Mouse (Mus musculus): ENCODE results near the gene Ppid. TPM values are rescaled to one million over a fixed set of nuclear protein-coding genes. Genes with fewer than 3 reads are reported as not detected.

The Ppid gene
- polyA plus RNA-seq, 1 experiment from 2014 or later: 201 TPM

DNA sequence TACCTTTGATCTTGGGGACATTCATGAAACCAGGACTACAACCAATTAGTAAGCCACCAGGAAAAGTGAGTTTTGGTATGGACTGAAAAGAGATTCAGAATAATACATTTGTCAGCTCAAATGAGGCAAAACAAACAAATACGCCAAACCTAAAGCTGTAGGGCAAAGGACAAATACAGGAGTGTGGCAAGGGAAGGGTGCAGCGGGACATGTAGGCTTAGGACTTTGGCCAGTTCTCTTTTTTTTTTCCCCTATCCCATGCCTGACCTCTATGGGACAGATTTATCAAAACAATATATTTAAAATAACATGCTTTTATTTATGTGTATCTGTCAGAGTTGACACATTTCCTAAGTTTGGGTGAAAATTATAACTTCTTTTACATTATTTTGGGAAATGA, 18.7 kb downstream of the Ppid start:
- Histone ChIP-seq H3K9me3 (ENCODE audit: control insufficient read depth, low read length) (no peaks in the 10 kb centered on the region), H3K4me3 (ENCODE audit: low read depth, low read length) (no peak overlapping the region), H3K27me3 (ENCODE audit: control insufficient read depth, insufficient read depth, low read length) (no peaks in the 10 kb centered on the region), H3K27ac (ENCODE audit: low read depth, low read length) (no peak overlapping the region), H3K9ac (ENCODE audit: low read length) (no peak overlapping the region), H3K36me3 (ENCODE audit: control insufficient read depth, insufficient read depth, low read length) (peaks cover 7% of the 10 kb centered on the region), H3K4me2 (ENCODE audit: low read depth, low read length, severe bottlenecking) (no peak overlapping the region), H3K4me1 (replicated peaks; ENCODE audit: control insufficient read depth, insufficient read depth, low read length) (no peaks in the 10 kb centered on the region)
- no peak for DNase-seq (ENCODE audit: low spot score)
- WGBS: 93% methylated on average over 2 of the region's 2 CpGs
- ATAC-seq (replicated peaks; ENCODE audit: low FRiP score): no peak

DNA sequence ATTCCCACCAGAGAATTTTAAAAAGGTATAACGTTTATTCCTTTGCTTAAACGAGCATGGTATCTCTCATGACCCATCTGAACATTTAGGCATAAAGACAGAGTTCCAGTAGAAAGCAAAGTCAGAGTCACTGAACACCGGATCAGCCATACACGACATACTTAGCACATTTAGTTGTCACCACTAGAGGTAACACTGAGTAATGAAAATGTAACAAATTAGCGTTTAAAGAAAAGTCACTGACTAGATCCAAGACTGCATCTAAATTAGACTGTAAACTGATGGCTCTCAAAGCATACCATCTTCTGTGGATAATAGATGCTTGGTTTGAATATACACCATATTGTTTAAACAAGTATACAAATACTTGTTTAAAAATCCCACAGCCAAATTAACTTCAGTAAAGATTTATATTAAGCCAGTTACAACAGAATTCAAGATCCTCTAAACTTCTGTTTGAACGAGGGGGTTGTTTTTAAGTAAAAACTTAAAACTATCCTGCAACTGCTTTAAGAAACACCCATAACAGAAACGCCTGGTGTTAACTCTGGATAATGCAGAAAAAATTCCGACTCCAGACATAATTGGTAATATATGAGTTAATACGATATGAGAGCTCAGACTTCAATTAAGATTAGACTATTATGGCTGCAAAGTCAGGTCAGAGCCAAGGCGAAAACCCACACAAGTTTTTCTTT, 36.5 kb downstream of the Ppid start:
- Histone ChIP-seq H3K36me3 (ENCODE audit: control insufficient read depth, insufficient read depth, low read length) (peaks cover 10% of the 10 kb centered on the region), H3K9me3 (ENCODE audit: control insufficient read depth, low read length) (no peaks in the 10 kb centered on the region; the same call in 1 of the 2 replicates), H3K4me1 (replicated peaks; ENCODE audit: control insufficient read depth, insufficient read depth, low read length) (peaks cover 2% of the 10 kb centered on the region; the same call in 1 of the 2 replicates), H3K27ac (ENCODE audit: low read depth, low read length) (no peak overlapping the region), H3K9ac (ENCODE audit: low read length) (peak overlapping the region; percentile 61), H3K4me2 (ENCODE audit: low read depth, low read length, severe bottlenecking) (peak overlapping the region; percentile 78), H3K4me3 (ENCODE audit: low read depth, low read length) (peak overlapping the region; percentile 74), H3K27me3 (ENCODE audit: control insufficient read depth, insufficient read depth, low read length) (no peaks in the 10 kb centered on the region)
- 41% methylated on average over 10 of the region's 10 CpGs for WGBS
- no peak for DNase-seq (ENCODE audit: low spot score)
- ATAC-seq (replicated peaks; ENCODE audit: low FRiP score): no peak

DNA sequence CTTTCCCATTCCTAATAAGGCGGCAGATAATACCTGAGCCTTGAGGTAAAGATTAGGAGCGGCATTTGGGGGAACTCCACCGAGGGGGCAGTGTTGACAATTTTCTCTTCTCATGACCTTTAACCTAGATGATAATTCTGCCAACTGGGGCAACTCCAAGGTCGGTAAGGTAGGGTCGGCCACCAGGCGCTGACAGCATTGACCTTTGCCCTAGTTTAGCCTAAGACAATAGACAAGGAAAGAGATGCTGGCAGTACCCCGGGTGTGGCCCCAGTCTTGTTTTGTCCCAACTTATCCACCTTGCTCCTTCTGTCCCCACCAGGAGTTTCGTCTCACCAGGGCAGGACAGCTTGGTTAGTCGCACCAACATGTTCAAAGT, 37.0 kb downstream of the Ppid start:
- Histone ChIP-seq H3K27ac (ENCODE audit: low read depth, low read length) (no peak overlapping the region), H3K36me3 (ENCODE audit: control insufficient read depth, insufficient read depth, low read length) (peaks cover 13% of the 10 kb centered on the region)

DNA sequence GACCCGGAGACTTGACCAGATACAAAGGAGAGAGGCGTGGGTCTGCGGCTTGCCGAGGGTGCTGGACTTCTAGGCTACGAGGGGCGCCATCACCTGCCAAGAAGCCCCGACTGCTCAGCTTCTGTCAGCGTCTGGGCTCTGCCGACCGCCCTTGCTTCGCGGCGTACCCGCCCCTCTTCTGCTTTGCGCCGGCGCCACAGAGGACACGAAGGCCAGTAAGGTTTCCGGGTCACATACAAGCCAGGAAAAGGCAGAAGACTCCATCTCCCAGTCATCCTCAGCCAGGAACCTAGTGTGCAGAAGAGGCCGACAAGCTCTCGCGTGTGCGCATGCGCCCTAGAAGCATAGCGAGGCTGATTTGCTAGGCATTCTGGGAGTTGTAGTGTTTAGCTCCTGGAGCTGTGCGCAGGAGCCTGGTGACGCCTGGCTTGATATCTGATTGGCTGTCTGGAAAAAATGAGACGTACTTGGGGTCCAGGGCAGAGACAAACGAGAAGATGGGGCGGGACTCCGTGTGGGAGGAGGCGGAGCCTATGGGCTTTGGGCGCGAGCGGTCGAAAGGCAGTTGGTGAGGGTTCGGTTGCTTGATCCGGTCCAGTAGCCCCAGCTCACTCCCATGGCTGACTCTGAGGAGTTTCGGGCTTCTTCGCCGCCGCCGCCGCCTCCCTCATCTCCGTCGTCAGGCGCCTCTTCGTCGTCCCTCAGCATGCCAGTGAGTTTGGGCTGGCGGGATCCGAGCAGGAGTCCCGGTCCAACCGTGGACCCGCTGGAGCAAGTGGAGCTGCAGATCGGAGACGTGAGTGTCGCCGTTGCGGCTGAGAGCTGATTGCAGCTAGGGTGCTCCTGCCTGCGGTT, 37.6 kb downstream of the Ppid start, which contains the start of gene 4930579G24Rik:
TSS of gene 4930579G24Rik (plus strand) at position 519 of the 855 bp plus-strand sequence.
- Histone ChIP-seq H3K36me3 (ENCODE audit: control insufficient read depth, insufficient read depth, low read length) (peaks cover 16% of the 10 kb centered on the region), H3K27me3 (ENCODE audit: control insufficient read depth, insufficient read depth, low read length) (no peaks in the 10 kb centered on the region), H3K27ac (ENCODE audit: low read depth, low read length) (no peak within 1 kb of the TSS), H3K4me1 (replicated peaks; ENCODE audit: control insufficient read depth, insufficient read depth, low read length) (peaks cover 2% of the 10 kb centered on the region; the same call in 1 of the 2 replicates), H3K9me3 (ENCODE audit: control insufficient read depth, low read length) (peaks cover under 1% of the 10 kb centered on the region; the same call in 1 of the 2 replicates), H3K9ac (ENCODE audit: low read length) (peak within 1 kb of the TSS; percentile 85), H3K4me3 (ENCODE audit: low read depth, low read length) (peak within 1 kb of the TSS; percentile 74), H3K4me2 (ENCODE audit: low read depth, low read length, severe bottlenecking) (peak within 1 kb of the TSS; percentile 78)
- under 1% methylated on average over 60 of the region's 60 CpGs for WGBS
- ATAC-seq (replicated peaks; ENCODE audit: low FRiP score) (peak; percentile 99), DNase-seq (ENCODE audit: low spot score) (peak; percentile 97)

More for the DNA sequence above, 37.0 kb downstream of the Ppid start:
- under 1% methylated on average over 9 of the region's 9 CpGs for WGBS
- Histone ChIP-seq H3K9ac (ENCODE audit: low read length) (peak overlapping the region; percentile 61), H3K4me3 (ENCODE audit: low read depth, low read length) (peak overlapping the region; percentile 74), H3K4me2 (ENCODE audit: low read depth, low read length, severe bottlenecking) (peak overlapping the region; percentile 78), H3K9me3 (ENCODE audit: control insufficient read depth, low read length) (no peaks in the 10 kb centered on the region; the same call in 1 of the 2 replicates), H3K27me3 (ENCODE audit: control insufficient read depth, insufficient read depth, low read length) (no peaks in the 10 kb centered on the region), H3K4me1 (replicated peaks; ENCODE audit: control insufficient read depth, insufficient read depth, low read length) (peaks cover 2% of the 10 kb centered on the region; the same call in 1 of the 2 replicates)
- DNase-seq (ENCODE audit: low spot score): no peak
- ATAC-seq (replicated peaks; ENCODE audit: low FRiP score): no peak

DNA sequence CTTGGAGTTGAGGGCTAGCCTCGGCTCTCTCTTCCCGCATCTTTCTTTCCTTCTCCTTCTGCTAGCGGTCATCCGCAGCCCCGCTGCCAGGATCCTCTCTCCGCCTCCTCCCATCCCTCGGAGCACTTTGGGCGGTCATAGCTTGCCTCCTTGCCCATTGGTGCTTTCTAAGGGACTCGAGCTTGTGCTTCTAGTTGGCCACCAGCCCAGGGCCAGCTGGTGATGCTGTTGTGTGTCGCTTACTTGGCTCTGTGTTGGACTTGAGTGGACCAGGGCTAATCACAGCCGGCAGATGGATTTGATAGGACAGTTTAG, 38.2 kb downstream of the Ppid start, which contains the start of gene Etfdh:
TSS of gene Etfdh (minus strand) at position 85 of the 315 bp plus-strand sequence.
- 1% methylated on average over 11 of the region's 11 CpGs for WGBS

DNA sequence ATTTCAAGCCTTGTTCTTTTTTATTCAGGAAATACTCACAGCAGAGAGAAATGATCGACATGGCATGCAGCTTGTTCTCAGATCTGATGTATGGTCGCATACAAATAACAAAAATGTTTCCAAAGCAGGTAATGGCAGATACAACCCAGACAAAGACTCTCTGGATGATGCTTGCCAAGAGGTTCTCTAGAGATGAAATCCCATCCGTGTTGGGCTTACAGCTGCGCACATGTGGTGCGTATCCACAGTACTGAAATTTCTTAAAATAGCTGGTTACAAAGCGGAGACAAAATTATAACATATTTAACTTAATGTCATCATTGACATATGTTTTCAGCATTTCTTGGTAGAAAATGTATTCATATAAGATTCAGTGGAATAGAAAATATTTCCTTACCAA, 61.0 kb downstream of the Ppid start:
- H3K9ac ChIP-seq (ENCODE audit: low read length): no peak overlapping the region
- WGBS: 92% methylated on average over 6 of the region's 6 CpGs
- no peak for DNase-seq (ENCODE audit: low spot score)
- H3K4me1 ChIP-seq (replicated peaks; ENCODE audit: control insufficient read depth, insufficient read depth, low read length): no peaks in the 10 kb centered on the region
- H3K36me3 ChIP-seq (ENCODE audit: control insufficient read depth, insufficient read depth, low read length): no peaks in the 10 kb centered on the region
- ATAC-seq (replicated peaks; ENCODE audit: low FRiP score): no peak
- H3K9me3 ChIP-seq (ENCODE audit: control insufficient read depth, low read length): no peaks in the 10 kb centered on the region
- H3K4me3 ChIP-seq (ENCODE audit: low read depth, low read length): no peak overlapping the region
- H3K4me2 ChIP-seq (ENCODE audit: low read depth, low read length, severe bottlenecking): no peak overlapping the region
- H3K27me3 ChIP-seq (ENCODE audit: control insufficient read depth, insufficient read depth, low read length): no peaks in the 10 kb centered on the region
- H3K27ac ChIP-seq (ENCODE audit: low read depth, low read length): no peak overlapping the region

More for the DNA sequence above, 38.2 kb downstream of the Ppid start, which contains the start of gene Etfdh:
- Histone ChIP-seq H3K9me3 (ENCODE audit: control insufficient read depth, low read length) (peaks cover 2% of the 10 kb centered on the region; the same call in 1 of the 2 replicates), H3K4me1 (replicated peaks; ENCODE audit: control insufficient read depth, insufficient read depth, low read length) (peaks cover 2% of the 10 kb centered on the region; the same call in 1 of the 2 replicates), H3K27me3 (ENCODE audit: control insufficient read depth, insufficient read depth, low read length) (no peaks in the 10 kb centered on the region), H3K4me2 (ENCODE audit: low read depth, low read length, severe bottlenecking) (peak within 1 kb of the TSS; percentile 78), H3K36me3 (ENCODE audit: control insufficient read depth, insufficient read depth, low read length) (peaks cover 18% of the 10 kb centered on the region), H3K27ac (ENCODE audit: low read depth, low read length) (no peak within 1 kb of the TSS), H3K4me3 (ENCODE audit: low read depth, low read length) (peak within 1 kb of the TSS; percentile 74), H3K9ac (ENCODE audit: low read length) (peak within 1 kb of the TSS; percentile 85)
- DNase-seq (ENCODE audit: low spot score) (no peak), ATAC-seq (replicated peaks; ENCODE audit: low FRiP score) (peak; percentile 57)

Other genes starting within 250 kb of the Ppid start
- 9.2 and 9.4 TPM in 2 replicates for gene Fnip2, start 23.5 kb upstream of the Ppid start, polyA plus RNA-seq (2014; fragmentation: Nextera tagmentation; extraction: Ambion mirVana)
- 20.4 and 21.8 TPM in 2 replicates for gene 4930579G24Rik, start 37.7 kb downstream of the Ppid start, polyA plus RNA-seq (2014; fragmentation: Nextera tagmentation; extraction: Ambion mirVana)
- 43.9 and 47.3 TPM in 2 replicates for gene Etfdh, start 38.2 kb downstream of the Ppid start, polyA plus RNA-seq (2014; fragmentation: Nextera tagmentation; extraction: Ambion mirVana)
- gene Rxfp1, start 146.5 kb downstream of the Ppid start, polyA plus RNA-seq (2014; fragmentation: Nextera tagmentation; extraction: Ambion mirVana): 0.09 TPM in 1 of 2 replicates, not detected in the other

All from forebrain, embryonic 11.5 days (tissue).